Mouse (Mus musculus) hindbrain, embryonic 16.5 days (tissue): ENCODE data around the gene Gcc2. TPM values are rescaled to one million over a fixed set of nuclear protein-coding genes. Genes with fewer than 3 reads are reported as not detected.
A peak's percentile ranks its signal among the peaks of the same experiment; 100 is the strongest.

ENCODE experiments used
- ATAC-seq: fragments of 200-750 bp; cut with Nextera tagmentation; 2 replicates; pipeline ENCODE4 v1.8.0; 2017; ENCODE audit warnings: moderate TSS enrichment, moderate library complexity
- H3K27ac ChIP-seq: fragments of 300-500 bp; sonication (generic); 2 replicates; pipeline ENCODE4 v1.5.1; 2014; ENCODE audit warnings: low read depth, mild to moderate bottlenecking, control low read depth, low read length, moderate library complexity
- H3K27me3 ChIP-seq: fragments of 300-500 bp; sonication (generic); replicated peaks from 2 replicates; pipeline ENCODE4 v1.6.1; 2014; ENCODE audit warnings: low read length; ENCODE audit not compliant: control insufficient read depth, insufficient read depth
- H3K36me3 ChIP-seq: fragments of 300-500 bp; sonication (generic); 2 replicates; pipeline ENCODE4 v1.6.1; 2014; ENCODE audit warnings: mild to moderate bottlenecking, low read length, moderate library complexity, mixed read lengths; ENCODE audit not compliant: control insufficient read depth, insufficient read depth
- H3K4me1 ChIP-seq: fragments of 300-500 bp; sonication (generic); 2 replicates; pipeline ENCODE4 v1.6.1; 2014; ENCODE audit warnings: low read depth, low read length; ENCODE audit not compliant: control insufficient read depth, insufficient read depth
- H3K4me2 ChIP-seq: fragments of 300-500 bp; sonication (generic); 2 replicates; pipeline ENCODE4 v1.6.1; 2014; ENCODE audit warnings: mild to moderate bottlenecking, low read length, control low read depth, moderate library complexity
- H3K4me3 ChIP-seq: fragments of 300-500 bp; sonication (generic); 2 replicates; pipeline ENCODE4 v1.5.1; 2014; ENCODE audit warnings: mild to moderate bottlenecking, low read length, control low read depth, moderate library complexity
- H3K9ac ChIP-seq: fragments of 300-500 bp; sonication (generic); 2 replicates; pipeline ENCODE4 v1.6.1; 2014; ENCODE audit warnings: low read depth, mild to moderate bottlenecking, control low read depth, low read length, moderate library complexity
- H3K9me3 ChIP-seq: fragments of 300-500 bp; sonication (generic); 2 replicates; pipeline ENCODE4 v1.6.1; 2014; ENCODE audit warnings: mild to moderate bottlenecking, low read length, moderate library complexity; ENCODE audit not compliant: control insufficient read depth
- WGBS: fragments of 180-500 bp; shearing (Covaris S2); extraction: QIAGEN DNeasy Blood & Tissue Kit; methylation state at CpG from one replicate; pipeline ENCODE4 v1.1.7; 2014; 5-methylcytosine and 5-hydroxymethylcytosine counted together
- polyA plus RNA-seq: library from polyadenylated mRNA; unstranded; fragments of >200 nt; fragmentation: Nextera tagmentation; extraction: Ambion mirVana; gene quantifications from 2 replicates; pipeline ENCODE4 v1.2.1, GENCODE M21; 2015

The Gcc2 gene
- polyA plus RNA-seq, 1 experiment from 2014 or later: 72.2 TPM

DNA sequence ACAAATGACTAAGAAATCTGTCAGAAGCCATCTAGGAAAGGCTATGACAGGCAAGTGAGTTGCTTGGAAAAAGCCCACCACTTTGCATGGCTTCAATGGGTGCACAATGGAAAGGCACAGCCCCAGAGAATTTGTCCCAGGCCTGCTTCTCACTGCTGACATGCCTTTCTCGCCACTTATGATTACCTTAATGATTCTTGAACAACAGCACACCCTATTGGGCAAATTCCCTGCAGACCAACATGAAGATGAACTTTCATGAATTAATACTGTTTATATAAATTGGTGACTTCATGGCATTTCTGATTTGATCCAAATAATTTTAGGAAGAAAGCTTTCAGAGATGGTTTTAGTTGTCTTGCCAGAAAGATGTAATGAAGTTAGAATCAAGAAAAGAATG is 5.8 kb upstream of the Gcc2 start:
- Histone ChIP-seq H3K9me3 (no peaks in the 10 kb centered on the region), H3K4me3 (no peak overlapping the region), H3K27me3 (no peaks in the 10 kb centered on the region), H3K36me3 (no peaks in the 10 kb centered on the region), H3K27ac (no peak overlapping the region), H3K4me2 (no peak overlapping the region), H3K4me1 (peaks cover 1% of the 10 kb centered on the region), H3K9ac (no peak overlapping the region)
- ATAC-seq: no peak
- WGBS: 33% methylated on average over 1 of the region's 1 CpGs

GRCm38 (mm10) chr10:58254635-58255175 is 592 bp upstream of the Gcc2 start:
- peak overlapping the region; percentile 56 for H3K9ac ChIP-seq
- ATAC-seq: peak; percentile 27
- peaks cover 10% of the 10 kb centered on the region for H3K4me1 ChIP-seq
- no peaks in the 10 kb centered on the region for H3K9me3 ChIP-seq
- H3K4me3 ChIP-seq: peak overlapping the region; percentile 95
- no peaks in the 10 kb centered on the region for H3K27me3 ChIP-seq
- 26% methylated on average over 6 of the region's 6 CpGs for WGBS
- H3K27ac ChIP-seq: peak overlapping the region; percentile 17; the same call in 1 of the 2 replicates
- H3K4me2 ChIP-seq: peak overlapping the region; percentile 75
- H3K36me3 ChIP-seq: peaks cover 7% of the 10 kb centered on the region

- no peak overlapping the region for H3K27ac ChIP-seq
- 11% methylated on average over 4 of the region's 4 CpGs for WGBS
Observed at GRCm38 (mm10) chr10:58255954-58256353, 657 bp downstream of the Gcc2 start.

GRCm38 (mm10) chr10:58258466-58258865 is 3.2 kb downstream of the Gcc2 start:
- 80% methylated on average over 5 of the region's 5 CpGs for WGBS
- no peak for ATAC-seq

More at GRCm38 (mm10) chr10:58255954-58256353, 657 bp downstream of the Gcc2 start:
- H3K9me3 ChIP-seq: no peaks in the 10 kb centered on the region
- no peak for ATAC-seq
- H3K4me2 ChIP-seq: peak overlapping the region; percentile 75
- H3K9ac ChIP-seq: peak overlapping the region; percentile 90
- peak overlapping the region; percentile 95 for H3K4me3 ChIP-seq
- no peaks in the 10 kb centered on the region for H3K27me3 ChIP-seq
- peaks cover 9% of the 10 kb centered on the region for H3K36me3 ChIP-seq
- peaks cover 10% of the 10 kb centered on the region for H3K4me1 ChIP-seq

DNA sequence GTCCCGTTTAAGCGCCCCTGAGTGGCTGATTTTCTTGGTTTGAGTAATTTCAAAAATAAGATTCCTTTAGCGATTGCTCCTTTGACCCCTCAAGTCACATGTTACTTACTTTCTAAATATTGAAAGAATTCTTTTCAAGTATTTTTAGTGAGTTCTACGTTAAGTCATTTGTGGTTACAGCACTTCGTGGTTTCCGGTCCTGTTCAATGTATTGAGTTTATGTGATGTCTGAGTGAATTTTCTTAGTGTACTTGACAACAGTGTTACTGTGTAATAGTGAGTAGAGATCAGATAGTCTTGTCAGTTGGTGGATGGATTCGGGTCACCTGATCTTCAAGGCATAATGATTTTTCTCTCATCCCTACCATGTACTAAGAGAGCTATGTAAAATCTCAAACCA is 26.9 kb downstream of the Gcc2 start:
- Histone ChIP-seq H3K27me3 (no peaks in the 10 kb centered on the region), H3K4me2 (no peak overlapping the region), H3K36me3 (peaks cover 22% of the 10 kb centered on the region), H3K4me1 (no peaks in the 10 kb centered on the region), H3K9ac (no peak overlapping the region), H3K9me3 (no peaks in the 10 kb centered on the region), H3K4me3 (no peak overlapping the region), H3K27ac (no peak overlapping the region)
- ATAC-seq: no peak
- WGBS: 95% methylated on average over 7 of the region's 7 CpGs

More at GRCm38 (mm10) chr10:58258466-58258865, 3.2 kb downstream of the Gcc2 start:
- Histone ChIP-seq H3K9me3 (no peaks in the 10 kb centered on the region), H3K27ac (no peak overlapping the region), H3K27me3 (no peaks in the 10 kb centered on the region), H3K9ac (no peak overlapping the region), H3K4me2 (no peak overlapping the region), H3K4me1 (peaks cover 10% of the 10 kb centered on the region), H3K36me3 (peaks cover 17% of the 10 kb centered on the region), H3K4me3 (no peak overlapping the region)

GRCm38 (mm10) chr10:58290742-58291141 is 35.4 kb downstream of the Gcc2 start:
- no peak overlapping the region for H3K27ac ChIP-seq
- peaks cover 51% of the 10 kb centered on the region for H3K36me3 ChIP-seq
- no peak for ATAC-seq
- no peaks in the 10 kb centered on the region for H3K4me1 ChIP-seq
- no peak overlapping the region for H3K4me3 ChIP-seq
- no peaks in the 10 kb centered on the region for H3K9me3 ChIP-seq
- H3K4me2 ChIP-seq: no peak overlapping the region
- 96% methylated on average over 3 of the region's 3 CpGs for WGBS
- H3K9ac ChIP-seq: no peak overlapping the region
- no peaks in the 10 kb centered on the region for H3K27me3 ChIP-seq

- no peaks in the 10 kb centered on the region for H3K4me1 ChIP-seq
- 94% methylated on average over 3 of the region's 3 CpGs for WGBS
- no peaks in the 10 kb centered on the region for H3K9me3 ChIP-seq
- no peak overlapping the region for H3K27ac ChIP-seq
- no peak overlapping the region for H3K4me3 ChIP-seq
- H3K9ac ChIP-seq: no peak overlapping the region
- no peak for ATAC-seq
- H3K36me3 ChIP-seq: peaks cover 57% of the 10 kb centered on the region
- no peaks in the 10 kb centered on the region for H3K27me3 ChIP-seq
- H3K4me2 ChIP-seq: no peak overlapping the region
Observed at GRCm38 (mm10) chr10:58294246-58294645, 38.9 kb downstream of the Gcc2 start.

- Histone ChIP-seq H3K4me3 (no peak overlapping the region), H3K9me3 (no peaks in the 10 kb centered on the region), H3K27me3 (no peaks in the 10 kb centered on the region), H3K4me2 (no peak overlapping the region), H3K9ac (no peak overlapping the region), H3K36me3 (peaks cover 59% of the 10 kb centered on the region), H3K27ac (no peak overlapping the region), H3K4me1 (no peaks in the 10 kb centered on the region)
- ATAC-seq: no peak
- WGBS: 98% methylated on average over 3 of the region's 3 CpGs
Observed at GRCm38 (mm10) chr10:58295605-58296004, 40.3 kb downstream of the Gcc2 start.

GRCm38 (mm10) chr10:58304996-58305395 is 49.7 kb downstream of the Gcc2 start:
- WGBS: 94% methylated on average over 7 of the region's 7 CpGs
- no peak overlapping the region for H3K4me3 ChIP-seq
- H3K9me3 ChIP-seq: no peaks in the 10 kb centered on the region
- no peak for ATAC-seq
- no peaks in the 10 kb centered on the region for H3K4me1 ChIP-seq
- no peak overlapping the region for H3K4me2 ChIP-seq
- H3K36me3 ChIP-seq: peaks cover 37% of the 10 kb centered on the region
- H3K9ac ChIP-seq: no peak overlapping the region
- no peaks in the 10 kb centered on the region for H3K27me3 ChIP-seq
- H3K27ac ChIP-seq: no peak overlapping the region
